Mouse (Mus musculus): ENCODE measurements around the gene Dcaf1. TPM values are rescaled to one million over a fixed set of nuclear protein-coding genes. Genes with fewer than 3 reads are reported as not detected.
A peak's percentile ranks its signal among the peaks of the same experiment; 100 is the strongest.

The Dcaf1 gene
- polyA plus RNA-seq, 2 experiments = 10.5 to 11.9 TPM

GRCm38 (mm10) chr9:106883085-106883484 is 61.4 kb downstream of the Dcaf1 start:
- Histone ChIP-seq H3K4me2 (ENCODE audit: low read depth) (no peak overlapping the region), H3K27me3 (ENCODE audit: control insufficient read depth, insufficient read depth, low read length) (no peaks in the 10 kb centered on the region), H3K27ac (no peak overlapping the region), H3K9me3 (ENCODE audit: control insufficient read depth, low read length) (no peaks in the 10 kb centered on the region), H3K9ac (replicated peaks) (peak overlapping the region; percentile 29; the same call in 1 of the 2 replicates), H3K4me3 (ENCODE audit: insufficient read depth in 1 of 2, low read depth in 2 of 2, low read length in 2 of 2) (no peak overlapping the region), H3K36me3 (replicated peaks; ENCODE audit: control insufficient read depth, insufficient read depth, low read depth) (peaks cover 33% of the 10 kb centered on the region), H3K4me1 (replicated peaks; ENCODE audit: control insufficient read depth in 2 of 2, insufficient read depth in 2 of 2, low read length in 1 of 2) (peaks cover 5 to 31% of the 10 kb centered on the region in 2 experiments)
- DNase-seq (ENCODE audit: low read depth in 3 of 3, low spot score in 3 of 3) (no peak), ATAC-seq (ENCODE audit: insufficient read depth) (no peak)
- WGBS (ENCODE audit: insufficient replicate concordance) = 85% methylated on average over 3 of the region's 3 CpGs
- TF ChIP-seq CTCF (IDR thresholded peaks at IDR 0.05; ENCODE audit: low read depth) = no peak
- no peak for TF ChIP-seq EP300 (IDR thresholded peaks at IDR 0.05; ENCODE audit: low read depth)

GRCm38 (mm10) chr9:106884306-106884705 is 62.6 kb downstream of the Dcaf1 start:
- TF ChIP-seq EP300 (IDR thresholded peaks at IDR 0.05; ENCODE audit: low read depth) (no peak), CTCF (IDR thresholded peaks at IDR 0.05; ENCODE audit: low read depth) (no peak)
- no peaks in the 10 kb centered on the region for H3K27me3 ChIP-seq (ENCODE audit: control insufficient read depth, insufficient read depth, low read length)
- DNase-seq (ENCODE audit: low read depth in 3 of 3, low spot score in 3 of 3) = no peak
- H3K4me2 ChIP-seq (ENCODE audit: low read depth) = peak overlapping the region; percentile 100
- no peak for ATAC-seq (ENCODE audit: insufficient read depth)
- H3K27ac ChIP-seq = no peak overlapping the region
- H3K36me3 ChIP-seq (replicated peaks; ENCODE audit: control insufficient read depth, insufficient read depth, low read depth) = peaks cover 44% of the 10 kb centered on the region
- peak overlapping the region; percentile 12; the same call in 1 of the 2 replicates for H3K9ac ChIP-seq (replicated peaks)
- peaks cover 5 to 35% of the 10 kb centered on the region in 2 experiments for H3K4me1 ChIP-seq (replicated peaks; ENCODE audit: control insufficient read depth in 2 of 2, insufficient read depth in 2 of 2, low read length in 1 of 2)
- H3K9me3 ChIP-seq (ENCODE audit: control insufficient read depth, low read length) = no peaks in the 10 kb centered on the region
- 60% methylated on average over 16 of the region's 16 CpGs for WGBS (ENCODE audit: insufficient replicate concordance)
- peak overlapping the region; percentile 78 to 93 for H3K4me3 ChIP-seq (ENCODE audit: insufficient read depth in 1 of 2, low read depth in 2 of 2, low read length in 2 of 2)

- H3K27ac ChIP-seq = no peak overlapping the region
- no peak for ATAC-seq (ENCODE audit: insufficient read depth)
These were observed 63.6 kb downstream of the Dcaf1 start for GRCm38 (mm10) chr9:106884996-106885900.

GRCm38 (mm10) chr9:106885901-106886731 is 64.4 kb downstream of the Dcaf1 start:
- H3K4me1 ChIP-seq (replicated peaks; ENCODE audit: control insufficient read depth in 2 of 2, insufficient read depth in 2 of 2, low read length in 1 of 2) = peaks cover 15 to 46% of the 10 kb centered on the region in 2 experiments
- DNase-seq (ENCODE audit: low read depth in 3 of 3, low spot score in 3 of 3) = peak in 2 of 3 experiments; percentile 20 to 37
- peaks cover 54% of the 10 kb centered on the region for H3K36me3 ChIP-seq (replicated peaks; ENCODE audit: control insufficient read depth, insufficient read depth, low read depth)
- H3K9me3 ChIP-seq (ENCODE audit: control insufficient read depth, low read length) = no peaks in the 10 kb centered on the region
- H3K4me2 ChIP-seq (ENCODE audit: low read depth) = peak overlapping the region; percentile 100
- H3K9ac ChIP-seq (replicated peaks) = peak overlapping the region; percentile 94
- no peaks in the 10 kb centered on the region for H3K27me3 ChIP-seq (ENCODE audit: control insufficient read depth, insufficient read depth, low read length)
- peak; percentile 21 for ATAC-seq (ENCODE audit: insufficient read depth)
- TF ChIP-seq CTCF (IDR thresholded peaks at IDR 0.05; ENCODE audit: low read depth) (no peak), EP300 (IDR thresholded peaks at IDR 0.05; ENCODE audit: low read depth) (no peak)
- under 1% methylated on average over 92 of the region's 107 CpGs for WGBS (ENCODE audit: insufficient replicate concordance)
- peak overlapping the region; percentile 78 to 93 for H3K4me3 ChIP-seq (ENCODE audit: insufficient read depth in 1 of 2, low read depth in 2 of 2, low read length in 2 of 2)
- peak overlapping the region; percentile 71 for H3K27ac ChIP-seq

More at GRCm38 (mm10) chr9:106884996-106885900, 63.6 kb downstream of the Dcaf1 start:
- DNase-seq (ENCODE audit: low read depth in 3 of 3, low spot score in 3 of 3) = no peak
- H3K27me3 ChIP-seq (ENCODE audit: control insufficient read depth, insufficient read depth, low read length) = no peaks in the 10 kb centered on the region
- H3K9ac ChIP-seq (replicated peaks) = peak overlapping the region; percentile 94
- no peaks in the 10 kb centered on the region for H3K9me3 ChIP-seq (ENCODE audit: control insufficient read depth, low read length)
- peak overlapping the region; percentile 78 to 93 for H3K4me3 ChIP-seq (ENCODE audit: insufficient read depth in 1 of 2, low read depth in 2 of 2, low read length in 2 of 2)
- WGBS (ENCODE audit: insufficient replicate concordance) = 49% methylated on average over 44 of the region's 44 CpGs
- H3K4me1 ChIP-seq (replicated peaks; ENCODE audit: control insufficient read depth in 2 of 2, insufficient read depth in 2 of 2, low read length in 1 of 2) = peaks cover 8 to 39% of the 10 kb centered on the region in 2 experiments
- no peak for TF ChIP-seq EP300 (IDR thresholded peaks at IDR 0.05; ENCODE audit: low read depth)
- TF ChIP-seq CTCF (IDR thresholded peaks at IDR 0.05; ENCODE audit: low read depth) = no peak
- peak overlapping the region; percentile 100 for H3K4me2 ChIP-seq (ENCODE audit: low read depth)
- H3K36me3 ChIP-seq (replicated peaks; ENCODE audit: control insufficient read depth, insufficient read depth, low read depth) = peaks cover 51% of the 10 kb centered on the region

Measured in liver, embryonic 14.5 days (tissue).